Mouse (Mus musculus) heart, postnatal 10 days (tissue): Measurements from ENCODE around the gene Zbtb16. TPM values are rescaled to one million over a fixed set of nuclear protein-coding genes. Genes with fewer than 3 reads are reported as not detected.
A peak's percentile ranks its signal among the peaks of the same experiment; 100 is the strongest.

Experiments
- DNase-seq, 2 experiments: peaks; one replicate each; pipeline ENCODE4 v3.0.0; 2021
- intact Hi-C: fragments of 180-260 bp; cut with DNase I; formaldehyde crosslinking; loops from one replicate; pipeline ENCODE4 v1.15.1; 2025
- total RNA-seq, 2 experiments: library from RNA; stranded (reverse); gene quantifications; 2 replicates each; pipeline ENCODE4 v1.2.3; 2021

Zbtb16 gene
- total RNA-seq, 2 experiments from 2014 or later = 25.5 to 199 TPM

DNA sequence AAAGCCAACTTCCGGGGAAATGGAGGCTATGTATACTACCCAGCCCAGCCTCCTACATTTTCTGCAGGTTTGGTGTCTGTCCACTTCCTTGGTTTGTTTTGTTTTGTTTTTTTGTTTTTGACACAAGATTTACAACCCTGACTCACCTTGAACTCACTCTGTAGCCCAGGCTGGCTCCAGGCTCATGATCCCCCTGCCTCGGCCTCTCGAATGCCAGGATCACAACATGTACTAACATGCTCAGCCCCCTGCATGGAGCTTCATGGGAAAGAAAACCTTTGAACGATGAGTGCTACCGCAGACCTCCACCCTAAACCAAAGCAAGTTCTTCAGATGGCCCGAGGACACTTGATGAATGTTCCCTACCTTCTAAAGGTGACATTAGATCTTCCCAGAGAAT, 86.4 kb downstream of the Zbtb16 start:
- intact Hi-C loops = no loop called here
- no peak for DNase-seq

DNA sequence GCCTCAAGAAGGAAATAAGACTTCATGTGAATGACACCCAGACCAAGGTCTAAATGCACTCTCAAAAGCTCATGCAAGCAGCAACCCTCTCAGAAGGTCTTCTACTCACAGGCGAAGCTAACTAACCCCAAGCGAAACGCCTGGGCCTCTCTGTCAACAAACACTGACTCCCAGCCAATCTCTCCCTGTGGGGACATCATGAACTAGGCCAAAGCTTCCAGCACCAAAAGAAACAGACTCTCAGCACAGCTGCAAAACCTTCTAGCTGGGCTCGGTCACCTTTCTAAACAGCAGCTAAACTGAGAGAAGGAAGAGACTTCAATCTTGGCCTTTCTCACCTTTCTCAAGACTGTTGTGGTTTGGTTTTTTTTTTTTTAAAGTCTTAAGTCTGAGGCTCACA, 86.9 kb downstream of the Zbtb16 start:
- intact Hi-C loops = no loop called here

DNA sequence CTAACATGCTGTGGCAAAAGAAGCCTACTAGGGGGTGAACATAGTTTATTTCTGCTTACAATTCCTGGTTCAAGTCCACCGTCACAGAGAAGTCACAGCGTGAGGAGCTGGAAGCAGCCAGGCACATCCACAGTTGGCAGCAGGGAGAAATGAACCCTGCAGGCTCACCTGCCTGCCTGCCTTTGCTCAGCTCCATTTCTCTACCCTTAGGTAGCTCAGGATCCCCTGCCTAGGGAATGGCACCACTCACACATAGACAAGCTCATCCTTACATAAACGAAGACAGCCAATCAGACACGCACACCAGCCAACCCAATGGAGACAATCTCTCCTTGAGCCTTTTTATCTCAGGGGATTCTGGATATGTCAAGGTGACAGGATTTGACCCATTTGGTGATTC, 87.3 kb downstream of the Zbtb16 start:
- no peak for DNase-seq
- intact Hi-C loops = no loop called here

More for the DNA sequence above, 86.9 kb downstream of the Zbtb16 start:
- DNase-seq = peak in 1 of 2 experiments; percentile 58

DNA sequence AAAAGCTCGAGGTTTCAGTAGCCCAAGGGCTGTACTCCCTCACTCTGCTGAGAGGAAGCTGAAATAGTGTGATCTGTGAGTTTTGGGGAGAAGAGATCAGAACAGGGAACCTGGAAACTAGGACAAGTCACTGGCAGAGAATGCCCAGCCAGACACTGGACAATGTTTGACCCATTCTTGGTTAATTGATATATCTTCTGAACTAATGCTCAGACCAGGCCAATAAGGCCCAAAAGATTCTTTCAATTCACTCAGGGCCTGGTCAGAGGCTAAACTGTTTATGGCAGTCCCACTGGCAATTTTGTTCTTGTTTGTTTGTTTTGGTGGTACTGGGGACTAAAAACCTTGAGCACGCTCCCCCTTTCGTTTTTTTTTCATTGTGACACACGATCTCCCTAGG, 87.8 kb downstream of the Zbtb16 start:
- intact Hi-C loops = no loop called here
- no peak for DNase-seq

DNA sequence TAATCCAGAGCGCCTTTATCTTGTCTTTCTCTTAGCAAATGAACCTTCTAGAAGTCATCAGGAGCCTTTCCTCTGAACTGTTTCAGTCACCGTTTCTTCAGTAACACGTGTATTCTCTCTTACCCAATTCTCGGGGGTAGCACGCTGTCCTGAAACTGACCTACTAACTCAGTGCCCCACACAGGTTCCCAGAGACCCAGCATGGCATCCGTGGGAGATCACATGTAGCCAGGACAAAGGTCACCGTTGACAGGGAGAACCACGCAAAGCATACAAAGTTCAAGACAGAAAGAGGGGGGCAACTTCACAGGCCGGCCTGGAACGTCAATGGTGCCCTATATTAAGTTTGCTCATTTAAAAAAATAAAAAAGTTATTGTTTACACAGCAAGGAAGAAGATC, 89.5 kb downstream of the Zbtb16 start:
- intact Hi-C loops = no loop called here
- DNase-seq = no peak

DNA sequence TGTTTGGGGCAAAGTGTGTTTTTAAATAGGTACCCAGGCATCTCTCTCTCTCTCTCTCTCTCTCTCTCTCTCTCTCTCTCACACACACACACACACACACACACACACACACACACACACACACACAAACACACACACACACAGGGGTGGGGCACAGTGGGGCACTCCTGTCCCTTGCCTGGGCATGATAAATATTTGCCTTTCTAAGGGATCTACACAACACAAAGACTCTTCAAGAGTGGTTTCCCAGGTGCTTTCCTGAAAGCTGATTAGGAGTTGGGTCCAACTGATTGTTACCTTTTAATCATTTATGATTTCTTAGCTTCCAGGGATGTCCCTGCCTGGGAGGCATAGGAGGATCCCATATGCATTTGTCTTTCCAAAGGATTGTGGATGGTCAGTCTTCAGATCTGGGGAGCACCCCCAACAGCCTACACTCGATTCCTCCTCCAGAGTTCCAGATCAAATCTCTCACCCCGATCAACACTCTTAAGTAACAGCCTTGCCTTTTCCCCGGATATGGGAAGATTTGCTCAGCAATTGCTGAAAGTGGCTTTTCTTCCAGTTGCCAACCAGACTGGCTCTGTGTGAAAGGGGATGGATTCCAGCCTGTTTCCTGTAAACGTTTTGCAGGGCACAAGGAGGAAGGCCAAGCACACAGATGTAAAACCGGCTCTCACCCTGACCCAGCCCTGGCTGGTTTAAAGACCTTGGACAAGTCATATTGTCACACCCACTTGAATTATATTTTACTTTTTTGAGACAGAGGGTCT, 90.5 kb downstream of the Zbtb16 start:
- intact Hi-C loops = no loop called here
- no peak for DNase-seq

DNA sequence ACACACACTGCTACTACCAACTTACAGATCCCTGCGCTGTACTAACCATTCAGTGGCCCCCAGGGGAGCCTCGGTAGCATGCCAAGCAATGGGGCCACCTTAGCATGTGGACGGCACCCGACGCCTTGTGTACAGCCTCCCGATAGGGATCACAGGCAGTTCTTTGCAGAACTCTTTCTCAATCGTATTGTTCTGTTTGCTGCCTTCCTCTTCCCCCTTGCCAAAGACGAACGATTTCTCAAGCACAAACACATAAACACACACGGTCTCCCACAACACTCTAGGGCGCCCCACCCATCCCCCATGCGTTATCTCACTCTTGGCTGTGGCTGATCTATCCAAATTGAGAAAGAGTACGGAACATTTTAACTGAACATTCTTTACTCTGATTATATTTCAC, 91.1 kb downstream of the Zbtb16 start:
- intact Hi-C loops = no loop called here
- peak; percentile 70 to 72 for DNase-seq

DNA sequence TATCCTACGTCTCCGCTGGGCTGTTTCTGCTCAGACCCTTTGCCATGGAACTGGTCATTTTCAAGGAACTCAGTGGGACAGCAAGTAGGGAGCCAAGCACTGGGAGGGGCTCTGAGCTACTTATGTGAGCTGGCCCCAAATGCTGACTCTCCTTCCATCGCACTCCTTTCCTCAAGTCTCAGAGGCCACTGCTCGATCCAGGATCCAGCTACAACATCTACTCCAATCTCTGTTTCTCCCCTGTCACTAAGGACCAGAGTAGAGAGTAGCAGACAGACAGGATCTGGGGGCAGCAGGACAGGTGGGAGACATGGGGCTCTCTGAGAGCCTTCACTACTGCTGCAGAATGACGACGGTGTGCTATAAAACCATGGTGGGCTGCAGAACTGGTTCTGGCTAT, 91.6 kb downstream of the Zbtb16 start:
- DNase-seq = no peak
- intact Hi-C loops = no loop called here

DNA sequence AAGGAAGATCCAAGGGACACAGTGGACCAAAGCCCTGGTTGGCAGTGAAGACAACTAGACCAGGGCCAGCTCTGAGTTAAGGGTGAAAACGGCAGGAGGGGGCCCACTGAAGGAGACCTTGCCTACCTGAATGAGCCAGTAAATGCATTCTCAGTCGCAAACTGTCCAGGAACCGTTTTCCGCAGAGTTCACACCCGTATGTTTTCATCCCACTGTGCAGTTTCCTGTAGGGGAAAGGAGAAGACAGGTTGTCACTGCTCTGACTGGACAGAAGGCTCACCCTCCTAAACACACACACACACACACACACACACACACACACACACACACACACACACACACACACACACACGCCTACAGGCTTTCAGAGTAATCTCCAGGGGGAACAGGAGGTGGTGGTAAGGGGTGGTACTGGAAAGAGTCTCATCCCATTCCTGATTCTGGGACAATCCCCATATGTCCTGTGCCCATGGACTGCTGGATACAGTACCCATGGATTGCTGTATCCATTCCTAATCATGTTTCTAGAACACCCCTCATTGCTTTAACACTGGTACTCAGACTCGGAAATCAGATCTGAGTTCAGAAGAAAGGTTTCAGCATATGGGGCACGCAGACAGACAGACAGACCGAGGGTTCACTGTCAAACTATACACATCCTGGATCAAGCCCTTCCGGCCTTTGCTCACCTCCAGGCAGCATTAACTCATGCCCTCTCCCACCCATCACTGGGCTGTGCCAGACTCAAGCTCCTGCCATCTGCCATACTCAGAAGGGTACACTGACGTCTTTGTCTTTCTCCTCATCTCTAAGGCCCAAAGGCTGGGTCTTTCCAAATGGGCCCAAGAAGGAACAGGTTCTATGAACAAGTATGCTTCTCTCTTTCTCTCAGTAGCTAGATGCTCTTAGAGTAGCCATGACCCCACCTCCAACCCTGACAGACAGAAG, 92.4 kb downstream of the Zbtb16 start:
- DNase-seq = no peak
- intact Hi-C loops = no loop called here

DNA sequence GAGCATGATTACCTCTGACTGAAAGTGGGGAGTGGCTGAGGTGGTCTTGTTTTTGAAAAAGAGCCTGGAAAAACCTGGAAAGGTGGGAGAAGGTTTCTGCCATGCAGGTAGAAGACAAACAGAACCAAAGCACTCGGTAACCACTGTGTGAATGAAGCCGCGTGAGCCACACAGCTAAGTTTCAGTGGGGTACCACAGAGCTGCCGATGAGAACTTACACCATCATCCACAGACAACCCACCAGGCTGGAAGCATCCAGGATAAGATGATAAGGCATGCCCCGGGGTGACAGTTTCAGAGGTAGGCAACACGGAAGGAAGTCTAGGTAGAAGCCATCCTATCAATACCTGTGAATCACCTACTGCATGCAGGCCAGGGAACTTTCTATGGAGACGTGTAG, 93.9 kb downstream of the Zbtb16 start:
- no peak for DNase-seq
- intact Hi-C loops = no loop called here

DNA sequence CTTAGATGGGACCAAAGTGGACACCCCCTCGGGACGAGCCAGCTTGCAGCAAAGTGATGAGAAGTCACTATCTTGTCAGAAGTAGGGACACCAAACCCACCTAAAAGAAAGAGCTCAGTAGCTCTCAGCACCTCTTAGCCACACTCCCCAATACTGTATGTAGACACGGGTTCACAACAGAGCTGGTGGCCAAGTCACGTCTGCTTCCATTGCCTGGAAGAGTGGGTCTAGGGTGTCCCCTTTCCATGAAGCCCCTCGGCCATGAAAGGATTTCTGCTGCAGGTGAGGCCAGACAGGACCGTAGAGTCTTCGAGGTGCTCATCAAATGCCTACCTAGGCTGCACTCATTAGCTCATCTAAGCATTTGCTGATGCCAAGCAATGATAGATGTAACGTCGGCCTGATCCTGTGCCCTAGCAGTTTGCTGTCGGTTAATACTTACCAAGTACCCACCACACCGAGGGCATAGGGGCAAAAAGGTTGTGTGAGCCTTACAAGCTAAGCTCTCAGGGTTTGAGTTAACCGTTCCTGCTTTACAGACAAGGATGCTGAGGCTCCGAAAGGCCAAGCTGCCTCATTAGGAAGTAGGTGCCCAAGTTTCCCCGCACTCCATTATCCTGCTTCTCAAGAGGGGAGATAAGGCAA, 94.5 kb downstream of the Zbtb16 start:
- intact Hi-C loops = no loop called here

DNA sequence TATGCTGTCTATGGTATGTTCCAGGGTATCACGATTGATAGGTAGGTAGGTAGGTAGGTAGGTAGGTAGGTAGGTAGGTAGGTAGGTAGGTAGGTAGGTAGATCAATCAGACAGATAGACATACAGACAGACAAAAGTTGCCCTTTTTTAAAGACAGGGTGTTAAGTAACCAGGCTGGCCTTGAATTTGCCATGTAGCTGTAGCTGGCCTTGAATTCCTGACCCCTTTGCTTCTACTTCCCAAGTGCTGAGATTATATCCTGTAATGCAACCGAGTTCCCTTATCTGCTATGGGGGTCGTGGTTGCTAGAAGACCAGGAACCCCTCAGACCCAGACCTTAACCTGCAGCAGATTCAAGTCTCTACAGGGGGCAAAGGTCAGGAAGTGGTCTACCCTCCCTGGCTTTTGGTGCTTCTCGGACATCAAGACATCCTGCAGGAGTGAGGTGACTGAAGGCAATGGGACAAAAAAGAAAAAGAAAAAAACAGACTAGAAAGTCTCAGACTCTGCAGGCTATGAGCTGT, 95.2 kb downstream of the Zbtb16 start:
- no peak for DNase-seq
- intact Hi-C loops = loop anchor here (1.0 kb wide), 1 partner anchor 94 kb away; no protein-coding TSS in a partner anchor

More for the DNA sequence above, 94.5 kb downstream of the Zbtb16 start:
- no peak for DNase-seq

DNA sequence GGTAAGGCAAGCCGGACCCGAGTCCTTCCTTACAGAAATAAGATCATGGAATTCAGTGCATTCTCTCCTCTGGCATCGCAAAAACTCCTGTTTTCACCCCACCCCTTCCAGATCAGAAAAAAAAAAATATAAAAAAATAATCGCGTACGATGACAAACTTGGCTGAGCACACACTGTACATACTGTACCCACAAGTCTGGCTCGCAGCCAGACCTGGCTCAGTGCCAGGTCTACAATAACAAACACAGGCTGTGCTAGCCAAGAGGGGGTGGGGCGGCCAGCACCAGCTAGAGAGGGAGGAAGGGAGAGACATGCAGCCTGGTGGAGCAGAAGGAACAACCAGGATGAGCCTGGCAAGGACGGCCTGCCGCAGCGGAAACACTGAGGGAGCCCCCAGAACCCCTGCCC, 95.9 kb downstream of the Zbtb16 start:
- intact Hi-C loops = loop anchor here (1.0 kb wide), 1 partner anchor 94 kb away; no protein-coding TSS in a partner anchor
- DNase-seq = peak; percentile 96 to 97

DNA sequence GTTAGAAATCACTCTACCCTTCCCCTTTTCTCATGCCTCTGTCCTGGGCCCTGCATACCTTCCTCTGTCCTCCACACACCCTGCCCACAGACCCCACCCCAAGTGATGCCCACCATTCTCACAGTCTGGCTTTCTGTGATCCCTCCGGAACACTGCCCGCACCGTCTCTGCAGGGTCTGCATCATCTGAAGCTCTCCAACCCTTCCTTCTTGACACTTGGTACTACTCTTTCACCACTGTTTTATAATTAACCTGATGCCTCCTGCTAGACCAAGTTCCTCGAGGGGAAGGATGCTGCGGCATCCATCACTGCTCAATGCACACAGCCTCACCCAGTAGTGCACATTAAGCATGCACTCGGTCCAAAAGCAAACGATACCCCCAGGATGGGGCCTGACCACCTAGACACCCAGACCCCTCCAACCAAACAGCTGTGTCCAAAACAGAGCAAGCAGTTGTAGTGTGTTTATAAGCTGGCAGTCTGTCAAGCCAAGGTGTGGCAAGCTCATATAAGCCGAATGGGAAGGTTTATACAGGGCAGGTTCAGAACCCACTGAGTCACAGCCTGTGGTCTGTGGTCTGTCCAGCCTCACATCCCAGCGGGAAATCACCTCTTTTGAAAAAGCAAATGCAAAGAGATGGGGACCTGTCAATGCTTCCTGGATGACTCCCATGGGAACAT, 97.1 kb downstream of the Zbtb16 start:
- DNase-seq = no peak
- intact Hi-C loops = loop anchor here (5.0 kb wide), 1 partner anchor 78 kb away; no protein-coding TSS in a partner anchor

DNA sequence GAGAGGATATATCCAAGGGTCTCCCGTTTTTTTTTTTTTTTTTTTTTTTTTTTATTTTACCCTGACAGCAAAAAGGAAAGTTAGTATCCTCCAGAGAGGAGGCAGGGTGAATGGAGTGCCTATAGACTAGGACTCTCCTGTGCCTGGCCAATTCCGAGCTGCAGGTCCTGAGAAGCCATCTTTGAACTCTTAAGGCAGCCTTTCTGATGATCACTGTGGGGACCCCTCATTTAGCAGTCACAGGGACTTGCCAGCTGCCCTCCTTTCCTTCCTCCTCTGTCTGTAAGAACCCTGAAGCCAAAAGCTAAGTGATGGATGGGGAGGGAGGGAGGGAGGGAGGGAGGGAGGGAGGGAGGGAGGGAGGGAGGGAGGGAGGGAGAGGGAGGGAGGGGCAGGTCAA, 98.1 kb downstream of the Zbtb16 start:
- no peak for DNase-seq
- intact Hi-C loops = loop anchor here (1.0 to 5.0 kb wide), 3 partner anchors 15 to 79 kb away; no protein-coding TSS in a partner anchor

DNA sequence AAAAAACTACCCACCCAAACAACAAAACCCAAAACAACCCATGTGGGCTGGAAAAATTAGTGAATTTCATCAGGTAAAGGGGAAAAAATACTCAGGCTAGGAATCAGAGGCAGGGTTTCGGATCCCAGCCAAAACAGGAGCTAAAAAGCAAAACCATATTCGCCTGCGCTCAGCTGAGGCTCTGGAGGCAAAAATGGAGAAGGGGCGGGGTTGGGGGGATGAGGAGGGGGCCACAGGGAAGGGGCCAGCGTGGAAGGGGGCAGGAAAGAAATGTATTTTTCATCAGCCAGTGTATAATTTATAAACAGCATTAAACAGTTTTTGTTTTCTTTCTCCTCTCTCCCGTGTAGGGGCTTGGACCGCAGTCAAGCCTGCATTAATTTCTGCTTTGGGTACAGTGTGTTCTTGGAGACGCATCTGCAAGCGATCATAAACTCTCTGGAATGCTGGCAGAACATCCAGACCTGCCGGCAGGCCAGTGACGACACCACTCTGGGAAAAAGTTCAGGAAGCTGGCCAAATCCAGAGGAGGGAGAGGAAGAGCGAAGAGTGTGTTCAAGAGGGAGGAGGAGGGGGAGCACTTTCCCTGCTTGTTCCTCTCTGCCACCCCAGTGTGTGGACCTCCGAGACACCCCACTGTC, 98.7 kb downstream of the Zbtb16 start:
- intact Hi-C loops = loop anchor here (1.0 to 5.0 kb wide), 3 partner anchors 14 to 80 kb away; no protein-coding TSS in a partner anchor
- DNase-seq = peak; percentile 93 to 98

DNA sequence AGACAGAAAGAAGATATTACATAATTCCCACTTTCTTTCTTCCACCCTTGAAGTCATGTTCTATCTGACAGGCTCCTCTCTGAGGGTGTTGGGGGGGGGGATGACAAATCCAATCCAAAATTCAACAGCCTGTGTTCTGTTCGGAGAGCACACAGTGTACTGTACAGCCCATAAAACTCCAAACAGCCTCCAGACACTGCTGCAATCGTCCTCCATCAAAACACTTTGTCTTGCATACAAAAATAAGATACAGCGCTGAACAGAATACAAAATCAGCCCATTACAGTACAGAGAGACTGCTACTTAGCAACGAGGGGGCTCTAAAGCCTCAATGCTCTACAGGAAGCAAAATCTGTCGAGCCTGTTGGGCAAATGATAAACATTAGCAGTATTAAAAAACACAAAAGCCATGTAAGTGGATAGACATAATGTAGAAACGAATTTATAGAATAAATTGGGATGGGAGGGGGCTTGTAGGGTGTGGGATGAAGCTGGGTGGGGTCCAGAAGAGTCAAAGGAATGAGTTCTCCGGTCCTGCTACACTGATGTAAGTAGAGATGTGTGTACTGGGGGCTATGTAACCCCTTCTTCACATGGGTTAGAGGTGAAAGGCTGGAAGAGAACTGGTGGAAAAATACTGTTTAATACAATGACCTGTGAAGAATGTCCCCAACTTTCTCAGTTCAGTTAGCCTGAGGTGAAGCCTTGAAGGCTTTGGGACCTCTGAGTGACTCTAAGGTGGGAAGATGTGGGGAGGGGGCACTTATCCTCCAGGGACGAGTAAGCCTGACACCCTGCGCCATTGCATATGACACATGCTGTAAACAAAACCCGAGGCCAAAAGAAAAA, 99.4 kb downstream of the Zbtb16 start:
- intact Hi-C loops = loop anchor here (1.0 to 5.0 kb wide), 3 partner anchors 13 to 81 kb away; no protein-coding TSS in a partner anchor
- DNase-seq = peak in 1 of 2 experiments; percentile 45
